Mouse (Mus musculus): Measurements from ENCODE around the gene Olfr372. TPM values are rescaled to one million over a fixed set of nuclear protein-coding genes. Genes with fewer than 3 reads are reported as not detected.

The Olfr372 gene
- total and polyA plus RNA-seq, 3 experiments = not detected

DNA sequence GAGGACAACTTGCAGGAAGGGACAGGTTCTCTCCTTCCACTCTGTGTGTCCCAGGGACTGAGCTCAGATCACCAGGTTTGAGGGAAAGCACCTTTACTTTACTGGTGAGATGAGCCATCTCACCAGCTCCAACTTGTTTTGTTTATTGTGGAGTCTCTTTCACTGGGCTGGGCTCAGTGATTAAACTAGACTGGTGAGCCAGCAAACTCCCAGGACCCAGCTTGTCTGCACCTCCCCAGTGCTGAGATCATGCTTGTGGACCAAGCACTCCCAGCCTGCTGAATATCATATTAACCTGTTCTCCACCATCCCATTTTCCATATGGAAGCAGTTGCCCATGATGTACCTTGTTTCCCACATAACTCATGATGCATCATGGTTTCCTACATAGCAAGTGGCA, 38.1 kb upstream of the Olfr372 start:
- H3K4me3 ChIP-seq (replicated peaks in 1 of 3; ENCODE audit: low read depth in 2 of 3, low read length in 2 of 3, poor library complexity in 1 of 3) = no peak overlapping the region
- H3K4me1 ChIP-seq (ENCODE audit: control insufficient read depth in 1 of 2, insufficient read depth in 2 of 2) = peaks cover under 1 to 20% of the 10 kb centered on the region in 2 experiments; a peak in 3 of 4 replicates
- H3K27ac ChIP-seq (ENCODE audit: insufficient read depth, low read depth) = no peak overlapping the region
- H3K4me2 ChIP-seq (ENCODE audit: insufficient read depth, low read depth, poor library complexity, severe bottlenecking) = no peak overlapping the region
- dilution Hi-C loops (cut with MboI; ENCODE audit: extremely low pct_ligation_motif_present, extremely low pct_unique_long_range_greater_than_20kb, low sequenced_read_pairs) (no loop called here), in situ Hi-C loops (cut with MboI; ENCODE audit: low pct_ligation_motif_present, low pct_unique_long_range_greater_than_20kb, low sequenced_read_pairs) (loop anchor here (25.0 kb wide), 1 partner anchor 866 kb away; no protein-coding TSS in a partner anchor)
- no peaks in the 10 kb centered on the region for H3K27me3 ChIP-seq (replicated peaks)
- peaks cover 0 to 55% of the 10 kb centered on the region in 2 experiments for H3K36me3 ChIP-seq (replicated peaks in 1 of 2; ENCODE audit: control insufficient read depth in 1 of 2, insufficient read depth in 1 of 2, low read length in 1 of 2)
- TF ChIP-seq EP300 (IDR thresholded peaks at IDR 0.05; ENCODE audit: low read length) (no peak), MEF2A (IDR thresholded peaks at IDR 0.05; ENCODE audit: borderline replicate concordance, low read depth, low read length) (no peak), PAX5 (IDR thresholded peaks at IDR 0.05; ENCODE audit: low read length) (no peak), POLR2A (IDR thresholded peaks at IDR 0.05; ENCODE audit: low read depth, low read length) (no peak), TBP (conservative IDR thresholded peaks at IDR 0.05; ENCODE audit: low read depth, low read length) (no peak), ETS1 (conservative IDR thresholded peaks at IDR 0.05; ENCODE audit: low read depth, low read length) (no peak), ZNF384 (IDR thresholded peaks at IDR 0.05; ENCODE audit: low read depth, low read length) (no peak), JUN (IDR thresholded peaks at IDR 0.05; ENCODE audit: insufficient read depth, low read depth, low read length) (no peak), NELFE (IDR thresholded peaks at IDR 0.05; ENCODE audit: low read depth, low read length) (no peak), CTCF (conservative IDR thresholded peaks at IDR 0.05 in 1 of 2, IDR thresholded peaks at IDR 0.05 in 1 of 2; ENCODE audit: low read depth in 2 of 2, low read length in 2 of 2) (no peak), RAD21 (IDR thresholded peaks at IDR 0.05; ENCODE audit: low read depth, low read length) (no peak), MAX (IDR thresholded peaks at IDR 0.05; ENCODE audit: low read length) (no peak), NRF1 (IDR thresholded peaks at IDR 0.05; ENCODE audit: low read depth, low read length) (no peak), ELF1 (IDR thresholded peaks at IDR 0.05; ENCODE audit: low read depth, low read length) (no peak), MAZ (IDR thresholded peaks at IDR 0.05; ENCODE audit: low read depth, low read length) (no peak), MYC (IDR thresholded peaks at IDR 0.05; ENCODE audit: low read depth, low read length) (no peak)
- no peak overlapping the region for H3K9ac ChIP-seq (ENCODE audit: insufficient read depth, low read depth)
- no peak for DNase-seq (ENCODE audit: extremely low read depth)
- peaks cover 7% of the 10 kb centered on the region for H3K9me3 ChIP-seq (replicated peaks; ENCODE audit: low read length)
- H3K79me2 ChIP-seq (replicated peaks; ENCODE audit: control insufficient read depth, extremely low read depth, insufficient read depth, poor library complexity, severe bottlenecking) = no peaks in the 10 kb centered on the region

GRCm38 (mm10) chr8:72005912-72006311, 35.1 kb upstream of the Olfr372 start:
- no peak for DNase-seq (ENCODE audit: extremely low read depth)
- H3K36me3 ChIP-seq (replicated peaks in 1 of 2; ENCODE audit: control insufficient read depth in 1 of 2, insufficient read depth in 1 of 2, low read length in 1 of 2) = peaks cover 0 to 26% of the 10 kb centered on the region in 2 experiments
- TF ChIP-seq MXI1 (IDR thresholded peaks at IDR 0.05; ENCODE audit: low read depth, low read length) = no peak
- no peak for TF ChIP-seq JUN (IDR thresholded peaks at IDR 0.05; ENCODE audit: insufficient read depth, low read depth, low read length)
- no peak for TF ChIP-seq BHLHE40 (IDR thresholded peaks at IDR 0.05; ENCODE audit: low read depth, low read length)
- TF ChIP-seq RCOR1 (conservative IDR thresholded peaks at IDR 0.05; ENCODE audit: low read depth, low read length) = no peak
- TF ChIP-seq ETS1 (conservative IDR thresholded peaks at IDR 0.05; ENCODE audit: low read depth, low read length) = no peak
- no peak for TF ChIP-seq JUND (conservative IDR thresholded peaks at IDR 0.05; ENCODE audit: low read depth, low read length)
- no peak for TF ChIP-seq PAX5 (IDR thresholded peaks at IDR 0.05; ENCODE audit: low read length)
- no peak for TF ChIP-seq MEF2A (IDR thresholded peaks at IDR 0.05; ENCODE audit: borderline replicate concordance, low read depth, low read length)
- no peak overlapping the region for H3K27ac ChIP-seq (ENCODE audit: insufficient read depth, low read depth)
- in situ Hi-C loops (cut with MboI; ENCODE audit: low pct_ligation_motif_present, low pct_unique_long_range_greater_than_20kb, low sequenced_read_pairs) (loop anchor here (25.0 kb wide), 1 partner anchor 869 kb away; no protein-coding TSS in a partner anchor), dilution Hi-C loops (cut with MboI; ENCODE audit: extremely low pct_ligation_motif_present, extremely low pct_unique_long_range_greater_than_20kb, low sequenced_read_pairs) (no loop called here)
- no peaks in the 10 kb centered on the region for H3K9me3 ChIP-seq (replicated peaks; ENCODE audit: low read length)
- no peaks in the 10 kb centered on the region for H3K27me3 ChIP-seq (replicated peaks)
- no peak overlapping the region for H3K9ac ChIP-seq (ENCODE audit: insufficient read depth, low read depth)
- H3K4me2 ChIP-seq (ENCODE audit: insufficient read depth, low read depth, poor library complexity, severe bottlenecking) = no peak overlapping the region
- peaks cover 13 to 45% of the 10 kb centered on the region in 2 experiments for H3K4me1 ChIP-seq (ENCODE audit: control insufficient read depth in 1 of 2, insufficient read depth in 2 of 2)
- H3K4me3 ChIP-seq (replicated peaks in 1 of 3; ENCODE audit: low read depth in 2 of 3, low read length in 2 of 3, poor library complexity in 1 of 3) = no peak overlapping the region
- no peaks in the 10 kb centered on the region for H3K79me2 ChIP-seq (replicated peaks; ENCODE audit: control insufficient read depth, extremely low read depth, insufficient read depth, poor library complexity, severe bottlenecking)

Measured in CH12.LX (cell line).